Mouse (Mus musculus) T-cell, adult 2 months (primary cell): ENCODE results near the gene Cnih1.
"Not testable (repeated sequence)": the region's sequence is repeated elsewhere in the genome, so short reads cannot be mapped to it uniquely, and the experiment has no call there.

Experiments used
- DNase-seq: peaks from one replicate; pipeline ENCODE4 v3.0.0; 2022; ENCODE audit warnings: low spot score

The Cnih1 gene

DNA sequence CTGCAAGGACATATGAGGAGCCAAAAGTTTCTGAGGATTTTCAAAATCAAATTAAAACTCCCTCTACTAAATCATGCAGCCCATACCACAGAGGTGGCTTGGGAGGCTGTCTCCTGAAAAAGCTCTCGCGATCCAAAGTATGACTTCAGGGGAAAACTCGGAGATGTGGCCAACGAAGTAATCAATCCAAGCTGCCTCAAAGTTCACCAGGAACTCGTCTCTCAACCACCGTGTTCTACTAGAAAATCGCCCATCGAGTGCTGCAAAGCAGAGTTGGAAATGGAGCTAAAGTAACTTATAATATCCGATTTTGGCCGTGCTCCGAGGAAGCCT lies 791 bp downstream of the Cnih1 start:
- peak; percentile 7 for DNase-seq

DNA sequence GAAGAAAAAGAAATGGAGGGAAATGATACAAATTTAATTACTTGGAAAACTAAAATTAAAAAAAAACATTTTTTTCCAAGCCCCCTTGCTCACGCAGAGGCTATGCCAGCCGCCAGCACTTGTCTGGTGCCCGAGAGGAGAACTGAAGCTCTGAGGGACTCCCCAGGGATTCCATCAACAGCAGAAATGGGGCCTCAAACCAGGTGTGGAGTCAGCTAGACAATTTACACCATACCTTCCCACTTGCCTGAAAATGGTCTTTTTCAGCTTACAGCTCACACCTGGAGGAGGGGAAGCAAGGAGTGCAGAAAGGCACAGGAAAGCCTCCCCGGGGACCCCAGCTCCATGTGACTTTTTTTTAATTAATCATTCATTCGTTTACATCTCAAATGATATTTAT lies 3.0 kb downstream of the Cnih1 start:
- DNase-seq, result no peak

DNA sequence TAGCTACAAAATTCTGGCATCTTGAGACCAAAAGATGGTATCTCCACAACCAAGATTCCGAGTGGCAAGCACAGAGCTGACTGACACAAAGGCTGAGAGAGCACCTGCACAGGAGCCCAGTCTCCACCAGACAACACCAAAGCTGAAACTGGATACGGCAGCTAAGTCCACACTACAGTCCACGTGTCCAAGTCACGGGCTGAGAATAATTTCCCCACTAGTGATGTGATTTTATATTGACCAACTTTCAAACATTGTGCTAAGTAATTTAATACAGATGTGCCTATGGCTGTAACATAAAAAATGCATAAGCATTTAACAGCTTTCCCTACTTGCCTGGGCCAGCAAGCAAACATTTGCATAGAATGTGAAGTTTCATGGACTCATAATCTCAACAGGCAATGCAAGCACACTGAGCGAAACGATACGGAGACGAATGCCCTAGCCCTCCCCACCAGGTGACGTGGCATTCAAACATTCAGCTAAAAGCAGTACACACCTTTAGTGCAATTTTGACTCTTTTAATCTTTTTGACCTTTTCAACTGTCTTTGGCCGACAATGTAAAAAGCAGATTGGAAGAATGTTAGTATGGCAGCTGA lies 4.8 kb downstream of the Cnih1 start:
- no peak for DNase-seq

DNA sequence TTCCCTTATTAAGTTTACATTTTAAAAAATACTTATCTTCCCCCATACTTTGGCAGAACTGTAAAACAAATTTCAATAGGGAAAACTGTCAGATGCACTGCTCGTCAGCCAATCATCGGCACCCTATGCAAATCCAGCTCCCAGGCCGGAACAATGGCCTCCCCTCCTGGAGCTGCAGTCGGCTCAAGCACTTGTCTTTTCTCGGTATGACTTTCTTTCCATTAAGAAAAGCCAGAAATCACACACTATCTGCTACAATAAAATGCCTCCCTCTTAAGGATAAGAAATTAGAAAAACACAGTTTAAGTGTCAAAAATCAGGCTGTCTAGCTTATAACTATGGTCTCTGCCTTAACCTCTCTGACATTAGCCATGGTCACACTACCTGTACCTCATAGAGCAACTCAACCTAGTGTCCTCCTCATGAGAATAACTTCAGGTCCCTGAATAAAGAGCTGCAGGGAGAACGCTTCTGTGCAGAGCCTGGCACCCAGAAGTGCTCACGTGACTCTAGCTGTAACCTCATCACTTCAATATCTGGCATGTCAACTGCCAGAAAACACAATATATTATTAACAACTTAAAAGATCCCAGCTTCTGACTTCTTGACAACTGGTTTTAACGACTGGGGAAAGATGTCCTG lies 5.9 kb downstream of the Cnih1 start:
- DNase-seq, result no peak

DNA sequence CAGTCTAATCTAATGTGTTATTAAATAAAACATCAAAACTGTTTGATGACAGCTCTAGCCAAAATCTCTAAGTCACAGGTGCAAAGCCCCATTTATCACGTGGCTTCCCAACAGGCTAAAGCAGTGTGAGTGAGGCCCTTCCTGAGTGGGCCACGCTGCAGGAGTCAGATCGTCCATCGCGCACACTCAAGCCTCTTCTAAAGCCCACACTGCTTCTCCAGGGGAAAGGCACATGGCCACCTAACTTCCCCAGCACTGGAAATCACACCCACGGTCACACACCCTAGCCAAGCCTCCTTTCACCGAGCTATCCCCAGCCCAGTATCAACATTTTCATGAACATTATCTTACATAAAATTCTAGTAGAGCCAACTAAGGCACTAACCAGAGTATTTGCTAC lies 7.1 kb downstream of the Cnih1 start:
- no peak for DNase-seq

DNA sequence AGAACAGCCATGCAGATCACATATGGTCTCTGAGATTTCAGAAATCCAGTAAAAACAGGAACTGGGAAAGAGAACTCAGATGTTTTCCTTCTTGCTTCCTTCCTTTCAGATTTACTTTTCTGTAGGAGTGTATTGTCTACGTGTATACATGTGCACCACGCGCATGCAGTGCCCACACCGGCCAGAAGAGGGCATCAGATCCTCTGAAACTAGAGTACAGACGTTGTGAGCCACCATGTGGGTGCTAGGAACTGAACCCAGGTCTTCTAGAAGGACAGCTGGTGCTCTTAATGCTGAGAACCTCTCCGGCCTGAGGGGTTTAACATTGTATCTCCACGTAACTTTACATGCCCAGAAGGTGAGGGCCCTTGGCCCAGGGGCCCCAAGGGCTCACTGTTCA lies 9.0 kb downstream of the Cnih1 start:
- peak; percentile 13 for DNase-seq

DNA sequence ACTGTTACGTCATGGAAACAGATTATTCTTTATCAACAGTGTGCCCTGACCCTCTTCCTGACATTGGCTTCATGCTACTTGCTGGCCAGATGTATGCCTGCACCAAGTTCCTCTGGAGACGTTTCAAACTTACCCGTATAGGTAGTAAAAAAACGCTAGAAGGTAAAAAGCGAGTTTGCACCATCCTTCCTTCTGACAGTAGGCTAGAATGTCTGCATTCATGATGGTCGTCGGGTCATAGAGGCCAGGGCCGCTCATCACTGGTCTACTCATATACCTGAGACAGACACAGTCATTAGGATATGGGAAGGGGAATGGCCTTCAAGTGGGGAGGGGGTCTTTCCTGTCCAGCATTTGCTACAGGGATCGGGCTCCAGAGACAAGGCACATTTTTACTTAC lies 9.5 kb downstream of the Cnih1 start:
- DNase-seq, result no peak

DNA sequence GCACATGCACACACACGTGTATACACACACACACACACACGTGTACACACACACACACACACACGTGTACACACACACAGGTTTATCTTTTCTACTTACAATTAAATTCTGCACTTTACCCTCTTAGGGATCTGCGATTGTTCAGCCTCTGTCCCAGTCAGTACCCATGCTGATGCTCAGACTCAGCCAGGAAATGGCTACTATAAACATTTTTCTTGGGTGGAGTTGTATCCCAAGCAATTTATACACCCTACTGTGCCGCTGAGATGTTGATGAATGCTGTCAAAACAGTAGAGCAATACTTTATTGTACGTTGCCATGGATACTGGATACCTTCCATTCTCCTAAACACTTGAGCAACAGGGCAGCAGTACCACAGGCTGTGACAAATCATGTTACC lies 18.2 kb downstream of the Cnih1 start:
- DNase-seq, result no peak

DNA sequence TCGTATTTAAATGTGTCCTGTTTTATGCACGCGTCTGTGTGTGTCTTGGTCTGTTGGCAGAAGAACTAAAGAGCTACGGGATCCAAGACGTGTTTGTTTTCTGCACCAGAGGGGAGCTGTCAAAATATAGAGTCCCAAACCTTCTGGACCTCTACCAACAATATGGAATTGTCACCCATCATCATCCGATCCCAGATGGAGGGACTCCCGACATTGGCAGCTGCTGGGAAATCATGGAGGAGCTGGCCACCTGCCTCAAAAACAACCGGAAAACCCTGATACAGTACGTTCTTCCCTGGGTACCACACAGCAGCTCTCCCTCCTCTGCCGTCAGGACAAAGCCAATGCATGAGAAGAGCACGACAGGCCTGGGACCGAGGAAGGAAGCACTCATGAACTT lies 21.1 kb downstream of the Cnih1 start:
- no peak for DNase-seq

DNA sequence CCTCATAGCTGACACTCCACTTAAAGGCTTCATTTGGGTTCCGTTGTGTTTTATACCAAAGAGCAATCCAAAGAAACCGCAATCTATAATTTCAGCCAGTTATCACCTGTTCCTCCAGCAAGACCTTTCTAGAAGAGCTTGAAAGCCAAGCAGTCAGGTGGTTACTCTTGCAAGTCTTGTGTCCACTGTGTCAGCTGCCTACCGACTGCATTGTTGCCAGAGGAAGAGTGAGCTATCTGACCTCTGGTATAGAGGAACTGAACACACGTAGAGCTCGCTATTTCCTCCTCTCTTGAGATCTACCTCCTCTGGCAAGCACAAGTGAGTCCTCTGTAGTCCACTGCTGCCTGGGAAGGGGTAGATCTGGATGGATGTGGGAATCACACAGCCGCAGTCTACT lies 27.0 kb downstream of the Cnih1 start:
- DNase-seq, result no peak

DNA sequence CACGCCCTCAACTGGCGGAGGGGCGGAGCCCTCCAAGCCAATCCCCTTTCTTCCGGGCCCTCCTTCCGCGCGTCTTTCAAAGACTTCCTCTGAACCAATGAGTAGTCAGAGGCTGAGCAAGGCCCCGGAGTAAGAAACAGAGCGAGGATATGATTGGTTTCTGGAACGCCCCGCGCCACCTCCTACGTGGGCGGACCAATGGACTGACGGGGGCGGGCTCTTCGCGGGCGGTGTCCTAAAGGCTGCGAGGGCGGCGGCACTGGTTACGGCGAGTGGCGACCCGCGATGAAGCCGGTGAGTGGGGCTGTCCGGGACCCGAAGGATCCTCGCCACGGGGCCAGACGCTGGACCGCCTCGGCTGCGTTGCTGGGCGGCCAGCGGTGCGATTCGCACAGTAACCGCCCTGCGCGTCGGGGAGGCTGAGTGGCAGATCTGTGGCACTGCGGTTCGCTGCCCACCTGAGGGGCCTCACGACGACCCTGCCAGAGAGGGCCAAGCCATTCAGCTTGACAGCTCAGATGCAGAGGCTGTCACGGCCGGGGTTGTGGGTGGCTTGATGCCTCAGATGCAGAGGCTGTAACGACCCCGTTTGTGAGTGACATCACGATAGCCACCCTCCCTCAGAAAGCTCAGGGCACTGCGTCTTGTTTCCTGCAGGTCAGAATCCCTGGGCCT lies 27.7 kb downstream of the Cnih1 start, which contains the start of gene Cdkn3:
Cdkn3 (plus strand) TSS at position 187 of the 675 bp plus-strand sequence.
- peak; percentile 93 for DNase-seq

DNA sequence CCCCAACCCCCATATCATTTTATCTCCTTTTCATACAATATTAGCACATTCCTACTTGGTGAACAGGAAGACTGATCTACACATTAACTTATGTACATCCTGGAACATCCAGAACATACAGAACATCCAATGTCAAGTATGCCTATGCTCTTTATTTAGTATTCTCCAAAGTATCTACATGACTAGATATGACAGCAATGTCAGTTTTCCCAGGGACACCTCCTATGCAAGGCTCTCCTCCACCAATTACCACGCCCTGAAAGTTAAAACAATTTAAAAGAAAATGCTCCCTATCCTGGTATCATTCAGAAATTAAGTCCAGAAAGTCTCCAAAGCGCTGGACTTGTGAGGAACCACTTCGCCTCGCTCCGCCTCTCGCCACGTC lies 28.2 kb downstream of the Cnih1 start:
- DNase-seq, result no peak

DNA sequence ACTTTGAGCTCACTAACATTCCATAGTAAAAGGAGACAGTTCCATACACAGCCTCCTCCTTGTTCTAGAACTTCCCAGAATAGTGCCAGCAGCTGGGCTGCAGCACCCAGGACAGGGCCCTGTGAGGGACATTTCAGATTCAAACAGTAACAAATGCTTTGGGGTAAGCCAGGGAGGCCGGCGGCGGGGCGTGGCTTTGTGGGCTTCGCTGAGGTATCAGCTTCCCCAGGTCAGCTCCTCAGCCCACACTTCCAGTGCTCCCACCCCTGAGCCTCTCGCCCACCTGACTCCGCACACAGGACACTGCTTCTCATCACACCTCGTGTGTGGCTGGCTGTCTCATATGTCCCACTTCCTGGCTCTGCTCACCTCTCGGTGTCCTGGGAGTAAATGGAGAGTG lies 30.5 kb downstream of the Cnih1 start:
- no peak for DNase-seq

DNA sequence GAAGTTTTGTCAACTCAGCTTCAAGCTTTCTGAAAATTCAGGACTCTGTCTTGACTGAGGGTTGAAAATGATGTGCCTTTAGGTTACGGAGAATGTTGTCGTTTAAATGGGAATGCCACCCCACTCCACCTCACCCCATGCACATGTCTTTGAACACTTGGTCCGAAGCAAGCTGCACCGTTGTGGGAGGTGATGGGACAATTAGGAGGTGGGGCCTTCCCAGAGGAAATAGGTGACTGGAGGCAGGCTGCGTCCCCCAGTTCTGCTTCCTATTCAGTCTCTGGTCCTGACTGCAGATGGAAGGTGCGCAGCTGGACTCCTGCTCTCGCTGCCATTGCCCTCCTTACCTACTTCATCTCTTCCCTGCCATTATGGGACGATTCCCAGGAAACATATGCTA lies 32.4 kb downstream of the Cnih1 start:
- no peak for DNase-seq

DNA sequence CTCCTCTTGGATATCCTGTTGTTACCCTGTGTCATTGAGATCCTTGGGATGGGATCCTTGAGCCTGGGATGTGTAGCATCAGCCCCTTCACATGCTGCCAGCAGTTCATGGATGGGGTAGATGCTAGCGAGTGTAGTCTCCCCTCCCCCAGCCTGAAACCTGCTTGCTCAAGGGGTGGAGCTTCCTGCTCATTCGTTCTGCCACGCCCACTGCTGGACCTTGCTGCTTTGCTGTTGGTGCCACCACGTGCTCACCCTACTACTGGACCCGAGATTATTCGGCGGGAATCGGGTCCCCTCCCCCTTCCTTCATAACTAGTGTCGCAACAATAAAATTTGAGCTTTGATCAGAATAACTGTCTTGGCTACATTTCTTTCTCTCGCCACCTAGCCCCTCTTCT lies 33.8 kb downstream of the Cnih1 start:
- not testable (repeated sequence) for DNase-seq

DNA sequence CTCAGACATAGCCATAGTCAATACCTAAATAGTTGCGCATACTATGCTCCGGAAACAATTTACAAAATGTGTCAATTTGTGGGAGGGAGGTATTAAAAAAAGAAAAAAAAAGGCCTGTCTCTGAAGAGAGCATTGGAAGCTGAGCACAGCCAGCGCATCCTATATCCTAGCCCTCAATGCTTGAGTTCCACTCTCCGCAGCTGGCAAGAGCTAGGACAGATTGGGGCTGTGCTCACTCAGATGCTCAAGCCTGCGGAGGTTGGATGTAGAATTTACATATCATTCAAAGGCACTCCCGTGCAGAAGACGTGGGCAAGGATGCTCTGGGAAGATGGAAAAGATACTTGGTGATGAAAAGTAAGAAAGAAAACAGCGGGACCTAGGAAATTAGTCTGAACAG lies 42.8 kb downstream of the Cnih1 start:
- DNase-seq, result no peak

DNA sequence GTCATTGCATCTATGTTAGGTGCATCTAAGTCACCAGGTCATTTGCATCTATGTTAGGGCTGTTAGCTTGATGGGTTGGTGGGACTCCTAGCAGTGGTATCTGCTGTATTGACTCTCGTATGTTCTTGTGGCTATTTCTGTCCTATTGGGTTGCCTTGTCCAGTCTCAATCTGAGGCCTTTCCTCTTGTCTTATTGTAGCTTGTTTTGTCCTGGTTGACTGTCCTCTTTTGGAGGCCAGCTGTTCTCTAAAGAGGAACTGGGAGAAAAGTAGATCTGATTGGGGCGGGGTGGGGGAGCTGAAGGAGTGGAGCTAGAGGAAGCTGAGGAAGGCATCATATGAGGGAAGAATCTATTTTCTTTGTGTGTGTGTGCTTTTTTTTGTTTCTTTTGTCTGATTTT lies 45.5 kb downstream of the Cnih1 start:
- DNase-seq, result no peak

DNA sequence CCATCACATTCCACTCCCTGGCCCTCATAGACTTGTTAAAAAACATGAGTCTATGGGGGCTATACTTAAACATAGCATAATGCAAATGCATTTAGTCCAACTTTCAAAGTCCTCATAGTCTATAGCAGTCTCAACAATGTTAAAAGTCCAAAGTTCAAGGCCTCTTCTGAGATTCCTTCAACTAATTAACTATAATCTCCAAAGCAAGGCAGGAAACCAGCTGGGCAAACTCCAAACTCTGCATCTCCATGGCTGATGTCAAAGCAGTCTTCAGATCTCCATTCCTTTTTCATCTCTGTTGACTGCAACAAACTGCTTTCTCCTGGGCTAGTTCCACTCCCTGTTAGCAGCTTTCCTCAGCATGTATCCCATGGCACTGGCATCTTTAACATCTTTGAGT lies 50.9 kb downstream of the Cnih1 start:
- DNase-seq, result not testable (repeated sequence)

DNA sequence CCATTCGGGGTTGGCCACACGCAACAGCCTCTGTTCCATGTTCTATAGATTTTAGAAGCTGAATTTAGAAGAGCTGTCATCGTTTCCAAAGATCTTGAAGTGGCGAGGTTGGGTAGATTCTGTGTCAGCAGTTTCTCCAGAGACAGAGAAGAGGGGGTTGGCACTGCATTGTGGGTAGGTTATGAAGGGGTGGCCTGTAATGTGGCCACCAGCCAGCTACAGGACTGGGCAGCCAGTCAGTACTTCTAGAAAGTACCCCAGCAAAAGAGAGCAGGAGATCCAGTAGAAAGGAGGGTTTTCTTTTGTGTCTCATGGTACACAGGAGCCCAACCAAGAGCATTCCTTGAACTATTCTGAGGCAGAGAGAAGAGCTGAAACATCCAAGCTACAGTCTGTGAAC lies 51.8 kb downstream of the Cnih1 start:
- DNase-seq, result no peak

DNA sequence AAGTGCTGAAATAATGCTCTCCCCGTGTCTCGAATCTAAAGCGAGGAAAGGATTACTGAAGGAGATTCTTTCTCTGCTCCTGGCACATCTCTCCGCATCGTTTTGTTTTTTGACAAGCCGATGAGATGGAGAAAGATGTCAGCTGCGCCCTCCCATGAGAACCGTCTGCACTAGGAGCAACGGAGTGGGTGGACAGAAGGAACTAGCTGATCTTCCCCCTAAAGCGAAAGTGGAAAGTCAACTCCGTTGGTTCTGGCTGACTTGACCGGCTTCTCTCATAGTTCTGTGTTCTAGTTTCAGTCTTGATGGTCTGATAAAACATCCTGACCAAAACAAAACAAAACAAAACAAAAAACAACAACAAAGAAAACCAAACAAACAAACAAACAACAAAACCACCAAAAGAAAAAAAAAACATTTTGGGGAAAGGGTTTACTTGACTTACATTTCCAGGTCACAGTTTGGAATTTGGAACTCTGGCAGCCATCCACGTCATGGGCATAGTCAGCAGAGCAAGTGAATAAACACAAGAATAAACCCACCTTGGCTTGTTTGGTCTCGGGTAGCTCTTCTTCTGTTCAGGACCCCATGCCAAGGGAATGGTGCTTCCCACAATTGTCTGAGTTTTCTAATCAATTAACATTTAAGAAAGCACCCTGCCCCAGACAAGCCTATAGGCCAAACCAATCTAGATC lies 53.3 kb downstream of the Cnih1 start:
- no peak for DNase-seq

DNA sequence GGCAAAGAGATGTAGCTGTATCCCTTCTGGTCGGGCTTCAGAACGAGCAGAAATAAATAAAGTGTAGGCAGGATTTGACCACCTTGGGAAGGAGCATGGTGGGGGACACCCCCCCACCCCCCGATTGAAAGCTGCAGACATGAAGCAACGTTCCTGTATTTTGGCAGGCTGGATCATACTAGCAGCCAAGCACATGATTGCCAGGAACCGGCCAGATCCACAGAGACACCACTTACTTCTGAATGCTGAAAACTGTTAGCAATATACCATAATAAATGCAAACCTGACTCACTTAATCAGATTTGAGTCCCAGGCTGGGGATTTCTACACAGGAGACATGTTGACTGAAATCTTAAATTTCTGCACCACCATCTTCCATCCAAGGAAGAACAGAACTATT lies 53.9 kb downstream of the Cnih1 start:
- no peak for DNase-seq

DNA sequence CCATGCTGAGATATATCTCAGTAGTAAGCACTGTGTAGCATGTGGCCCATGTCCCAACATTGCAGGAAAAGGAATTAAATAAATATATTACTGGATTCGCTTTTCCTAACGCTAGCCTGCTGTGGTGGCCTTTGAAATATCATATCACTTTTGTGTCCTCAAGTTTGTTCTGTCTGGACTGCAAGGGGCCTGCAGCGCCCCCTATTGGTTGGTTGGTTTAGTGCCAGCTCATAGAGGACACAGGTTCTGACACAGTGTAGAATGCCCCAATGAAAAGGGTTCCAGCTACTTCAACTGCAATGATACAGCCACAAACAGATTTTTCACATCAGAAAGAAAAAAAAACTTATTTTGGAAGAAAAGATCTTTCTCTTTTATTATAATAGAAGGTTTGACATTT lies 62.5 kb downstream of the Cnih1 start:
- DNase-seq, result no peak
